Mouse (Mus musculus): ENCODE data around the gene Olfr1287. TPM values are rescaled to one million over a fixed set of nuclear protein-coding genes. Genes with fewer than 3 reads are reported as not detected.

The Olfr1287 gene
- polyA plus RNA-seq (2012; rRNA removed), result not detected in 2 replicates

DNA sequence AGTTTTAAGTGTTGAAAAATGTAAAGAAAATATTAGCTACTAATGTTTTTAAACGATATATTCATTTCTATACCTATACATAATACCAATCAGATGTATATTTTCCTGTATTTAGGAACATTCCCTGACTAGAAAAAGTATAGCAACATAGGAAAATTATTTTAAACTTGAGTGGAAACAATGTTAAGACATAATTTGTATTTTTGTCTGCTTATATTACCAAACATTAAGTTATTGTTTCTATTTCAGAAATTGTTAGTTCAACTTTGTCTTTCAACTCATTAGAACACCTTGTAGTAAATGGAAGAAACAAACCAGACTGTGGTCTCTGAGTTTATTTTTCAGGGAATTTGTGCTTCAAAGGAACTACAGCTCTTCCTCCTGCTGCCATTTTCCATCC is at the start of gene Olfr1287:
Gene Olfr1287, plus strand, starts transcription at position 301 of the 400 bp plus-strand sequence.

DNA sequence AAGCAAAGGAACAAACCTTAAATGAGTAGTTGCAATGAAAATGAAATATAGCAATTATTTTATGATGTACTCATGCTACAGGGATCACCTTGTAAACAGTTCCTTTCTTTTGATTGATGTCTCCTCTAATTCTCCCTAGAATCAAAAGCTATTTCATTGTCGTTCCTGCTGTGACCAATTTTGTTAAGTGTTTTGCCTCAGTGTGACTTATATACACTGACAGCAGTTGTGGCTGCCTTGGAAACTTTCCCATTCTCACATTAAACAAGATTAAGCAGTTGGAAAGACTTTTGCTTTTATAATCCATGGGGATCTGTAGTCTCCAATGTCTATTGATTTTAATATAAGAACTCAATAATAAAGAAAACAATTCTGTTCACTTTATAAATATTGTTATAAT is 26.0 kb upstream of the Olfr1287 start, which contains the start of gene Olfr1286:
Gene Olfr1286, minus strand, starts transcription at position 185 of the 400 bp plus-strand sequence.

DNA sequence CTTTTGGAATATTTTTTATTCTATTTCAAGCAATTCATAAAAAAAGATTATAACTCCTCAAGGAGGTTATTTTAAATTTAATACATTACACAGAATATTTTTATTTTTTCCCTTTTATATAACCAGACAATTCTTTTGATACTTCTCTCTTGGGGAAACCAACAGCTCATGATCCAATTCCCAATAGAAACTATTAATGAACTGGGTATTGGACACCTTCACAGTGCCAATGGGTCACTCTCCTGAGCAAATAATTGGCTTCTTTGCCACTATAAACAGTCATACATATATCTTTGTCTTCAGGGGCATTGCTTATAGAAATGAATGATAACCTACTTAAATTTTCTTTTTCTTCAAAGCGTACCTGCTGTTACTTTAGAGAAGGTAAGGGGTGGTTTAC is 24.9 kb downstream of the Olfr1287 start, which contains the start of gene Olfr1288:
Gene Olfr1288, plus strand, starts transcription at position 301 of the 400 bp plus-strand sequence.

DNA sequence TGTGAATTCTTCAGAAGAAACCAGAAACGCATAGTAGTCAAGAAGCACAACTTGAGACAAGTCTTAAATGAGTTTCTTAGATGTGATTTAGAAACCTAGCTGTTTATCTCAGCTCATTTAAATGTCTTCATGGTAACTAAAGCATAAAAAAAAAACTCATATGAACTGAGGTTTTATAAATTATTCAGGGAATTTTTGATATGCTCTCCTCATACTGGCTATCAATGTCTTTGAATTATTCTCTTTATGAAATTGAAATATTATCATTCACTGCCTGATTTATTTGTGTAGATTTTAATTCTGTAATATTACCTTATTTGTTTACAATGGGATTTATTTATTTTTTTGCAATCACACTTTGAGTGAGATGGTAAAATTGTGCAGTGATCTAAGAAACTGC is 31.6 kb downstream of the Olfr1287 start, which contains the start of gene Olfr1289:
Gene Olfr1289, plus strand, starts transcription at position 301 of the 400 bp plus-strand sequence.

DNA sequence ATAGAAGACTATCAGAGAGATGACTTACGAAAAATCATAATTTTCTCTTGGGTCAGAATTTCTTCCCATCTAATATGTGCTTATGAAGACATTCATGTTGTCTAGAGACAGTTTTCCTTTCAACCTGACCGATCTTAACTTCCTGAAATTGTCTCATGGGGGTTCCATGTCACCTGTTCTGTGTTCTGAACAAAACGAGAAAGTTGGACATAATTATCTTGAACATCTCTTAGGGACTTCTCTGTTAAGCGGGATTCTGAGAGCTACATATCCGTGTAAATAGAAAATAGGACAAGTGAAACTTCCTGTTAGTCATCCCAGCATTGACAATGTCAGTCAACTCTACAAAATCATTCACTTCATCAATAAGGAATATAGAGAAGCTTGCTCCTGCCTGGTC is 44.8 kb downstream of the Olfr1287 start, which contains the start of gene Olfr1290:
Gene Olfr1290, minus strand, starts transcription at position 101 of the 400 bp plus-strand sequence.

DNA sequence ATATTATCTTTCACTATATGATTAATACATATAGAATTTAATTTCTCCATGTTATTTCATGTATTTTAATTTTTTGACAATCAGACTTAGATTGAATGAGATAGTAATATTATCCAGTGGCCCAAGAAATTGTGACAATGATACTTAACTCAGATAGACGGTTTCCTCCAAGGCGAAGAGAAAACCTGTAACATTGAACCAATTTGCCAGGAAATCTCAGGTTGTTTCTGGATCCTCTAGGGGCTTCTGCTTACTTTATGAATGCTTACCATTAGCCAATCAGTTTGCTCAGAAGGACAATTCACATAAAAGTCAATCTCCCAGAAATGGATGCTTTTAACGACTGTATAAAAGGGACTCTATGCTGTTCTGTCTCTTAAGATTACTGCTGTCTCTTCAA is 47.9 kb downstream of the Olfr1287 start, which contains the start of gene Olfr1291-ps1:
Gene Olfr1291-ps1, plus strand, starts transcription at position 301 of the 400 bp plus-strand sequence.

Other genes starting within 250 kb of the Olfr1287 start
- gene 4930430A15Rik, start 219.5 kb upstream of the Olfr1287 start, polyA plus RNA-seq (2012; rRNA removed), result not detected in 2 replicates
- gene Olfr1275, start 213.9 kb upstream of the Olfr1287 start, polyA plus RNA-seq (2012; rRNA removed), result not detected in 2 replicates
- gene Olfr1276, start 194.6 kb upstream of the Olfr1287 start, polyA plus RNA-seq (2012; rRNA removed), result not detected in 2 replicates
- not detected in 2 replicates for gene Olfr1277, start 175.0 kb upstream of the Olfr1287 start, polyA plus RNA-seq (2012; rRNA removed)
- not detected in 2 replicates for gene Olfr1278, start 159.0 kb upstream of the Olfr1287 start, polyA plus RNA-seq (2012; rRNA removed)
- gene Olfr1279, start 148.5 kb upstream of the Olfr1287 start, polyA plus RNA-seq (2012; rRNA removed), result not detected in 2 replicates
- not detected in 2 replicates for gene Olfr1280, start 135.1 kb upstream of the Olfr1287 start, polyA plus RNA-seq (2012; rRNA removed)
- gene Olfr1281, start 122.6 kb upstream of the Olfr1287 start, polyA plus RNA-seq (2012; rRNA removed), result not detected in 2 replicates
- gene Olfr1282, start 113.1 kb upstream of the Olfr1287 start, polyA plus RNA-seq (2012; rRNA removed), result not detected in 2 replicates
- gene Olfr1283, start 82.4 kb upstream of the Olfr1287 start, polyA plus RNA-seq (2012; rRNA removed), result not detected in 2 replicates
- not detected in 2 replicates for gene Olfr1284, start 73.6 kb upstream of the Olfr1287 start, polyA plus RNA-seq (2012; rRNA removed)
- gene Olfr1286, start 26.0 kb upstream of the Olfr1287 start, polyA plus RNA-seq (2012; rRNA removed), result not detected in 2 replicates
- not detected in 2 replicates for gene Olfr1288, start 25.0 kb downstream of the Olfr1287 start, polyA plus RNA-seq (2012; rRNA removed)
- not detected in 2 replicates for gene Olfr1289, start 31.7 kb downstream of the Olfr1287 start, polyA plus RNA-seq (2012; rRNA removed)
- not detected in 2 replicates for gene Olfr1290, start 44.7 kb downstream of the Olfr1287 start, polyA plus RNA-seq (2012; rRNA removed)
- not detected in 2 replicates for gene Olfr1291-ps1, start 48.0 kb downstream of the Olfr1287 start, polyA plus RNA-seq (2012; rRNA removed)
- not detected in 2 replicates for gene Olfr1293-ps, start 76.1 kb downstream of the Olfr1287 start, polyA plus RNA-seq (2012; rRNA removed)
- not detected in 2 replicates for gene Olfr1294, start 91.1 kb downstream of the Olfr1287 start, polyA plus RNA-seq (2012; rRNA removed)
- not detected in 2 replicates for gene Olfr1295, start 120.5 kb downstream of the Olfr1287 start, polyA plus RNA-seq (2012; rRNA removed)
- not detected in 2 replicates for gene Olfr1297, start 177.4 kb downstream of the Olfr1287 start, polyA plus RNA-seq (2012; rRNA removed)
- gene Olfr1298, start 200.1 kb downstream of the Olfr1287 start, polyA plus RNA-seq (2012; rRNA removed), result not detected in 2 replicates
- gene Olfr1299, start 212.3 kb downstream of the Olfr1287 start, polyA plus RNA-seq (2012; rRNA removed), result not detected in 2 replicates

All from colon, adult 2 months (tissue).